Mouse (Mus musculus) lung, postnatal 0 days (tissue): Measurements from ENCODE around the gene Haus7.

Experiments
- CTCF ChIP-seq: IDR thresholded peaks from 2 replicates; pipeline ENCODE4 v1.5.1; 2016; ENCODE audit warnings: antibody characterized with exemption, mild to moderate bottlenecking
- EP300 ChIP-seq: IDR thresholded peaks from 2 replicates; pipeline ENCODE4 v1.6.1; 2016; ENCODE audit warnings: antibody characterized with exemption, mild to moderate bottlenecking, control low read depth

DNA sequence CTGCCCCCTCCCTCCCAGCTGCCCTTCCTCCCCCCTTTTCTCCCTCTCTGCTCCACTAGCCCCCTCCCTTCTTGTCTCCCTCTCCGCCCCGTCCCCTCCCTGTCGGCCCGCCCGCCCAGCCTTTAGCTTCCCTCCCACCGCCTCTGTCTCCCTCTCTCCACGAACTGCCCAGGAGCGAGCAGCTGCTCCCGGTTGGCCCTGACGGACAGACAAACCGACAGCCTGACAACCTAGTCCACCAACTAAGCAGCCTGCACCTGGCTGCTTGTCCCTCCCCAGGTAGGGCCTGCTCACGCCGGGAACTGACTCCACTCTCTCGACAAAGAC is 24.6 kb upstream of the Haus7 start, which contains the start of gene Bgn:
- TF ChIP-seq CTCF (no peak), EP300 (no peak)
